Mouse (Mus musculus) myocyte (in vitro differentiated cells): ENCODE data around the gene Tmed1.

Source experiments
- E2F4 ChIP-seq: IDR thresholded peaks from one replicate; pipeline ENCODE4 v1.6.1; 2011; ENCODE audit warnings: mild to moderate bottlenecking, control low read depth, moderate library complexity; ENCODE audit not compliant: insufficient read depth
- MAX ChIP-seq: IDR thresholded peaks from one replicate; pipeline ENCODE4 v1.6.1; 2011; ENCODE audit warnings: low read depth, mild to moderate bottlenecking, control low read depth
- MYOD1 ChIP-seq, 3 experiments: IDR thresholded peaks; one replicate each; pipeline ENCODE4 v1.6.1; 2011; ENCODE audit warnings: control low read depth in 2 of 3, low read depth in 2 of 3, mild to moderate bottlenecking in 2 of 3, moderate library complexity in 1 of 3; ENCODE audit not compliant: insufficient read length in 2 of 3, control insufficient read depth in 1 of 3
- POLR2A ChIP-seq: IDR thresholded peaks from one replicate; pipeline ENCODE4 v1.6.1; 2011; ENCODE audit warnings: low read depth, mild to moderate bottlenecking, control low read depth, moderate library complexity; ENCODE audit not compliant: insufficient read length
- POLR2AphosphoS2 ChIP-seq: IDR thresholded peaks from one replicate; pipeline ENCODE4 v1.6.1; 2011; ENCODE audit warnings: low read depth, control low read depth; ENCODE audit not compliant: insufficient read length
- TCF12 ChIP-seq: IDR thresholded peaks from one replicate; pipeline ENCODE4 v1.6.1; 2011; ENCODE audit warnings: mild to moderate bottlenecking, control low read depth; ENCODE audit not compliant: poor library complexity, insufficient read depth, severe bottlenecking
- TCF3 ChIP-seq: IDR thresholded peaks from one replicate; pipeline ENCODE4 v1.6.1; 2011; ENCODE audit warnings: low read depth, control low read depth; ENCODE audit not compliant: insufficient read length
- USF1 ChIP-seq: IDR thresholded peaks from one replicate; pipeline ENCODE4 v1.6.1; 2011; ENCODE audit warnings: low read depth, mild to moderate bottlenecking, control low read depth, moderate library complexity

GRCm38 (mm10) chr9:21493907-21494306, 16.1 kb downstream of the Tmed1 start:
- TF ChIP-seq E2F4 = no peak
- TF ChIP-seq TCF12 = no peak
- TF ChIP-seq USF1 = no peak
- TF ChIP-seq POLR2A = no peak
- TF ChIP-seq MYOD1 (IDR thresholded peaks at IDR 0.05; ENCODE audit: control insufficient read depth in 1 of 3, insufficient read length in 2 of 3, low read depth in 2 of 3) = peak in 1 of 3 experiments; percentile 69
- no peak for TF ChIP-seq TCF3
- no peak for TF ChIP-seq MAX
- no peak for TF ChIP-seq POLR2AphosphoS2
